Mouse (Mus musculus): ENCODE measurements around the gene Tec.

Gene Tec

DNA sequence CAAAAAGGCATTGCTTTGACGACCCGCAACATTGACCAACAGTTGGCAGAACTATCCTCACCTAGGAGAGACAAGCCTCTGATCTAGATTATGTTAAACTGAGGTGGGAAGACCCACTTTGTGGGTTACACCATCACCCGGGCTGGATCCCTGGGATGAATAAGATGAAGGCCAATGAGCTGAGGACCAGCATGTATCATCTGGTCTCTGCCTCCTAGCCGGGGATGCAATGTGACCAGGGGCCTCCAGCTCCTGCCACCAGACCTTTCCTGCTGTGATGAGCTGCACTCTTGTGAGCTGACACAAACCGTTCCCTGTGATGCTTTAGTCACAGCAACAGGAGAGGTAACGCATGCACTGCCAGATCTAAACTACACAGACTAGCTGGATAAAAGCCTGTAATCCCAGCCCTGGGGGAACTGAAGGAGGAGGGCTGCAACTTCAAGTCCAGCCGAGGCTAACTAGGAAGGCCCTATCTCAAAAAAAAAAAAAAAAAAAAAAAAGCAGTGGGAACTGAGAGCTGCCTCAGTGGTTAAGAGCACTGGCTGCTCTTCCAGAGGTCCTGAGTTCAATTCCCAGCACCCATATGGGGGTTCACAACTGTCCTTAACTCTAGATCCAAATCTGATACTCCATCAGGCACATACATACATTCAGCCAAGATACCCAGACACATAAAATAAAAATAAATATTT, 15.8 kb downstream of the Tec start:
- DNase-seq, result peak; percentile 86

DNA sequence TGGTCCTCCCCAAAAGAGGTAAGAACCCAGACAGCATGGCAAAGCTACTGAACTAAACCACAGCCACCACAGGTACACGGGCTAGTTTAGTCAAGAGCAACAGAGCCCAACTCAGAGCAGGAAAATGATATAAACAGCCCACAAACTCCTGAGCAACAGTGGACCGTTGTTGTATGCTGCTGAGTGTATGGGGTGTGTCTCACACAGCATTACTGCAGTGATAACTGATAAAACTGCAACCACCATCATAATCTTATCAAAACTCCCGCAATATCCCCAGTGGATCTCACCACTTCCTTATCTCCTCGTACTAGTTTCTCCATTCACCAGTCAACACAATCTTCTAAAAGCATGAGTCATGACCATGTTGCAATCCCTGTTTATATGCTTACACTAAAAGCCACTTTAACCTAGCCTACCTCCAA, 16.6 kb downstream of the Tec start:
- DNase-seq, result peak; percentile 83

DNA sequence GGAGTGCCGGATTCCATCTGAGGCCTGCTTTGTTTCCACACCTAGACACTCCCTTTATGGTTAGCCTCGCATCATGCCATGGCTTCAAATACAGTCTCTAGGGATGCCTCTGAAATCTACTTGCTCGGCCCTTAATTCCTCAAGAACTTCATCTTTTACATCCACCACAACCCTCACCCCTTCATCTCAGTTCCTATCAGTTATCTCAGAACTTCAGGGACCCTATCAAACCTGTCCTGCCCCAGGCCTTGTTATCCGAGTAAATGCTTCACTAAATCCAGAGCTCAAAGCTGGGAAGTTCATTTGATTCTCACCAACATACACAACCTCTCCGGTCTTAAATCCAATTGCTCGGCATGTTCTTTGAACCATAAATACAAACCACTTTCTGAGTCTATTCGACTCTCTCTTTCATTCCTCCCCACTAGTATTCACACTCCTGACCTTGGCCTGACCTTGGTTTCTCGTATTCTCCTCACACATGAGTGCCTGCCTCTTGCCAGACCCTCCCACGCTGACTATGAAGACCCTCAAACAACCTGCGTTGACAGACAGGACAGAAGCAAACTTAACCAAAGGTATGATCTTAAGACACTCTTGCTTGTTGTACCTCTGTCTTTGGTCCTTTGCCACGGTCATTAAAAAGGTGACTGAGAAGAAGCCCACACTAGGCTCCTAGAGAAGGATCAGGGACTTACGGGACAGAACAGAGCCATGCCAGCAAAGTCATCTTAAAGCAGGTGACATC, 17.2 kb downstream of the Tec start:
- peak; percentile 60 for DNase-seq

DNA sequence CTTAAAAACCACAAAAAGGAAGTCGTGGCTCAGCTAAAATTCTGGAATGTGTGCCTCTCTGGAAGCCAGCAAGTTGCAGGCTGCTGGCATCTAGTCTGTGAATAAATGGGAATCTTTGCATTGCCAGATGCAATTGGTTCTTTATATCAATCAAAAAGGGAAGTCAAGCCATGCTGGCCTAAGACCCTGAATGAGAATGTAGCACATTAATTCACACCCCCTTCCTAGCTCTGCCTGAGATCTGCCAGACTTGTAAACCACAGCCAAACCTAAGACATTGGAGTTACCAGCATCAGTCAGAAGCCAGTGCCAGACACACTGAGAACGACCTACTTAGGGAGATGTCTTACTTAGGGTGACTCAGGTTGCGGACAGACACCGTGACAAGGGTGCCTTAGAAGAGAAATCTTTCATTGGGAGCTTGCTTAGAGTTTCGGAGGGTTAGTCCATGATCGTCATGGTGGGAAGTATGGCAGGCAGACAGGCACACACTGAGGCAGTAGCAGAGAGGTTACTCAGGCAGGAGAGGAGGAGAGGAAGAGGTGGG, 19.3 kb downstream of the Tec start:
- peak; percentile 55 for DNase-seq

DNA sequence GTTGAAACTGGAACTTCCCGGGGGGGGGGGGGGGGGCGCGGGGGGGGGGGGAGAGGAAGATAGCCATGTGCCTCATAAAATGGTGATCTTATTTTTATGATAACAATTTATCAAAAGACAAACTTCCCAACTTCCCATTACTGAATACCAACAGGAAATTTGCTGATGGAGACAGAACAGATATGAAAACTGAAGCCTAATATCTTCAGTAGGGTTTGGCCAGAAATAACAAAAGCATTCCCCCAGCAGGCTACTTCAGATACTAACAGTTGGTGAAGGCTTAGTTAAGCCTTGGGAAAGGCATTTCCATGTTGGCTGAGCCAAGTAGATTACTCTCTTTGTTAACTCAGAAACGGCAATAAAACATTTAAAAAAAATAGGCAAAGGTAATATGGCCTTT, 21.6 kb downstream of the Tec start:
- DNase-seq, result peak; percentile 65

DNA sequence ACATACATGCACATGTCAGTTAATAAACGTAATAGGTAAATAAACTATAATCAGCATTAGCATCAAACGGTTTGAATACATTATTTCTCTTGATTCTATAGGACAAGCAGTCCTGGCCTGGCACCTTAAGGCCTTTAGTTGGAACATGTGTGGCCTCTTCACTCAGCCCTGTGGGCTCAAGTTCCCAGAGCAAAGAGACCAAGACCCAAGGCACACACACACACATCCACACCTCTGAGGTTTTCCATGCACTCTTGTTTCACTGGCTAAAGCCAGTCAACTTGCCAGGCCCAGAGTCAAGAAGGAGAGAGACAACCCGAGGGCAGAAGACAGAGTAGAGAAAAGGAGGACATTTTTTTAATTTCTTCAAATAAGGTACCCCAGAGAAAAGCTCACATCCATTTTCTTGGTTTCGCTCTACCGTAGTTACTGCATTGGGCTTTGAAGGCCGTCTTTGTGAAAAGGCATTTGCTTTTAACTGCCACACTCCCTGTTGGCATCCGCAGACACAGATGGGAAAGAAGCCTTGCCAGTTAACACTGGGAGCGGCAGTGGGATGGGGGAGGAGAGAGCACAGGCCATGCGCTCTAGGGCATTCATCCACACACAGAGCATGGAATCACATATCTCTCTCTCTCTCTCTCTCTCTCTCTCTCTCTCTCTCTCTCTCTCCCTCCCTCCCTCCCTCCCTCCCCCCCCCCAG, 22.2 kb downstream of the Tec start:
- peak; percentile 92 for DNase-seq

DNA sequence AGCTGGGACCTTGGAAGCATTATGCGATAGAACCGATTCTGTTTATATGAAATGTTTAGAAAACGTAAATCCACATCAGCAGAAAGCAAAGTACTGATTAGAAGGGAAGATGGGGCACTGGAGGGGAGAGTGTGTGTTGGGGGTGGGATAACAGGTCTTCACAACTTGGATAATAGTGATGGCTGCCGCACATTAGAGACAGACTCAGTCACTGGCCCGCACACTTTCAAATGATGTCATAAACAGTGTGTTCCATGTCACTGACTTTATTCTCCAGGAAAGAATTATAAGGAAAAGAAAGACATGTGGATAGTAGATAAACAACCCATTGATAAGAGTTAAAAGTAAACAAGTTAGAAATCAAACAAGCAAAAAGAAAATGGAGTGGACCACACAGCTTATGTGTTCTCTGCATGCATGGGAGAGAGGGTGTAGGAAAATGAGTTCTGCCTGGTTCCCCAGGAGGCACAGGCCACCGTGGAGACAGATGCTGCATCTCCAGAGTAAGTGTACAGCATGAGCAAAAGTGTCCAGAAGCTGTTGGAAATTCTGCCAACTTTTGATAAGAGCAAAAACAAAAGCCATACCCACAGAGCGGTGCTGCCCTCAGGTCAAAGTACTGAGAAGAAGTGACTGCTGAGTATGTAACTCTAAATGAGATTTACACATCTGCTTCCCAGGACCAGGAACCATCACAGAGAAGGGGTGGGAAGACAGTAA, 23.3 kb downstream of the Tec start:
- peak; percentile 84 for DNase-seq

DNA sequence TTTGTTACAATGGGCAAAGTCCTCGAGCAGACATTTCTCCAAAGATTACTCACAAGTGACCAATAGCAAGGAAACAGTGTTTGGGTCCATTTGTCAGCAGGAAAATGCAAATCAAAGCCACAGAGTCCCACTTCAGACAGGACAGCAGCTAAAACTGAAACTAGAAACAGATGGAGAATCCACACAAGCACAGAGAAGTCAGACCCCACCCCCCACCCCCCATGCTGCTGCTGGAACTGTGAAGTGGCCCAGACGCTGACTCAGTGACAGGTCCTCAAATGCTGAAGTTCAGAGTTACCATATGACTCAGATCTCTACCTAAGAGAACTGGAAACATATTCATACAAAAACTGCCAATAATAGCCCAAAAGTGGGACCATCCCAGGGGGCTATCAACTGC, 24.0 kb downstream of the Tec start:
- peak; percentile 84 for DNase-seq

DNA sequence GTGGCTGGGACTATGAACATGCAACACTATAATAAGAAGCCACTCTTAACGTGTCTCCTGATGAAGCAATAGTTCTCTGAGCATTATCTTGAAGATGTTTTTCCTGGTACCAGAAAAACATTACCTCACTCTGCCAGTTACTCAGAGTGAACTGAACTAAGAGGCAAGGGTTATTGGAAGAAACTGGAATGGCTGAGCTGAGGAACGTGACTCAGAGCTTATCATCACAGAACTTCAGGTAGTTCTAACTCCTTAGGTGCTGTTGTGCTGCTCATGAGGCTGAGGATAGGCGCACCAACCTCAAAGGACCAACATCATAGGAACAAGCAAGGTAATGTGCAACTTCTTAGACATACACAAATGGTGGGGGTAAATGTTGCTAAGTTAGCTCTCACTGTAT, 28.6 kb downstream of the Tec start:
- peak; percentile 33 for DNase-seq

DNA sequence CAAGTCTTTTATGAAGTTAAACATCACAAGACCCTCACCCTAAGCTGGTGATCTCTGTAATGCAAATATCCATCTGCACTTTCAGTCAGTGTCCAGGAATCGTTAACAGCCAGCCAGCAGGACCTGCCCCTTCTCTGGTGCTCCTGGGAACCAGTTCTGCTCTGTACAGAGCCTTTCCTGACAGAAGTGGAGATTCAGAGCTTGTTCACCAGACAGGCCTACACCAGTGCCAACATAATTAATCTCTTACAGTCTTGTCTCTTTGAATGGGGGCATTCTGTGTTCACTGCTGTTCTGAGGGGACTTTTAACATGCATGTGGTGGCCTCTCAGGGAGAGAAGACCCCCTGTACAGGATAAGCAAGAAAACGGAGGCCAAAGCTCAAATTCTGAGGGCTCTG, 29.3 kb downstream of the Tec start:
- DNase-seq, result peak; percentile 77

DNA sequence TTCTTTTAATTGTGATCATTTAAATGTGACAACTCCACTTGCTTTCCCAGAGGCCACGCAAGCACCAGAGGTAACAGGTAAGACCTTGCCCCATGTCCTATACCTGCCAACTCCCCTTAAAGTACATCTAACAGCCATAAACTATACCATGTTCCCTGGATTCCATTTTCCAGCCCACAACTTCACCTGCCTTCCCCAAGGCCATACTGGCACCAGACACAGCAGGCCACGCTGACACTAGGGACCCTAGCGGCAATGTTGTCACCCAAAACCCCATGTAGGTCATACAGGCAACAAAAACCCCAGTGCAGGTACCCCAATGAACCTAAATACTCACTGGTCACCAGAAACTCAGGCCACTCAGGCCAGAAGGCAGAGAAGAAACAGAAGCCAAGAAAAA, 32.6 kb downstream of the Tec start:
- peak; percentile 58 for DNase-seq

DNA sequence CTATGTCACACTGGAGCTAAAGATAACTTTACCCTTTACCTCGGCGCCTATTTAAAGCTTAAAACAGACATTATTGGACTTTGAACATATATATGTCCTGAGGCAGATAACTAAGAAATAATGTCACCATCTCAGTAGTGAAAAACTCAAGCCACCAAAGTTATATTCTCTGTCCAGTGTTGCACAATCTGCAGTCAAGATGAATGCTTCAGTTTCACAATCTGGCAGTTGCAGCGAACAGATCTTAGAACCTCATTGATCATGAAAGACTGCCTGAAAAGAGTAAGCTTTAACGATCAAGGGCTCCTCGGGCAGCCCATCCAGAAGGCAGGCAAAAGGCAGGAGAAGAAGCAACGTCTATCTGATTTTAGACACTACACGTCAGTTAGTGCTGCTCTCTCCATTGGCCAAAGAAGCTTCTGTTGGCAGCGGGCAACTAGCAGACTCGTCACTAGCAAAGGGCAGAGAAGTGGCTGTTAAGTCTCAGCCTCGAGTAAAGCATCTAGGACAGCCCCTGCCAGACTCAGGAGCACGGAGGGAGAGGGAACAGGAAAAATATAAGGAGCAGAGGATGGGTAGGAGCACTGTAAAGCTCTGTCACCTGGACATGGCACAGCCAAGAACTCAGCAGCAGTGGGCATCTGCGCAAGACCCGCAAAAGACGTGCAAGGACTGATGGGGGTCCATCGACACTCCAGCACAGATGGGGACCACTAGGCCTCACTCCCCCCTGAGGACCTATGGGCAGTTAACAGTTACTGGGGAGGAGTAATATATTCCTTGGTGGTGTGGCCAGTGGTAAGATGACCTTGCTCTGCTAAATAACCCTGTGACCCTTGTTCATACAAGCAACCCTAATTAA, 35.1 kb downstream of the Tec start:
- DNase-seq, result peak; percentile 80

DNA sequence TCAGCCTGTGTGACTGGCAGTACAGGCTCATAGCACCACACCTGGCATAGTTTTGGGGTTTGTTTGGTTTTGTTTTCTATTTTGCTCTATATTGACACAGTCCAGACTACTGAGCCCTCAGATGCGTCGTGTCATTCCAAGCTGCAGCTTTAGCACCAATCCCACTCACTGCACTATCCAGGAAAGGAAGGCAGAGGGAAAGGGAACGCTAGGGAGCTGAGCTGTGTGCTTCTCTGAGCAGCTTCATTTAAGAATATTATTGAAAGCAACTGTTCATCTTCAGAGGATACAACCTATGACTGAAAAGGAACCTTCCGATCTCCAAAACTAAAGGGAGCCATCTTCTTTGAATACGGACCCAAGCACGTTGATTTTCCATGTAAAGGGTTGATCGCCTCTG, 36.1 kb downstream of the Tec start:
- peak; percentile 58 for DNase-seq

DNA sequence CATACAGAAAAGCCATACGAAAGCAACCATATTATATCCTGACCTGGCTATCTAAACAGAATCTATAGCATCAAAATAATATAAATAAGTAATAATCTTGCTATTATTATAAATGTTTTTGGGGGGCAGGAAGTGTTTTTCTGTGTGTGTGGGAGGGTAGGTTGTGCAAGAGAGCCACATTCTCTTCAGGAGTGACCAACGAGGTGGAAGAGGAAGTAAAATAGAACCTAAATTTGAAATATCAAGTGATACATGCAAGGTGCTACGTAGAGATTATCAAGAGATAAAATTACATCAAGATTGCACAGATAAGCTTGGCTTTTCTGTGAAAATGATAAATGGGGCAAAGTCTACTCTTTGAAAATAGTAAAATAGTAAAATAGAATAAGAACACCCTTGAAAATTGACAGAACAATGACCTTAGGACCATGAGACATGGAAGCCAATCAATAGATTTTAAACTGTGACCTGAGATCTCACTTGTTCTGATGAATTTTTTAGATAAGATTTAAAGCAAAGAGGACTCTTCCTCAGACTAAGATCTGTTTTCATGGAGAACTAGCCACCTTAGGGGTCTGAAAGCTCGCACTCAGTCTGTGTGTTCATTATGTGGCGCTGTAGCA, 37.2 kb downstream of the Tec start:
- DNase-seq, result peak; percentile 6

DNA sequence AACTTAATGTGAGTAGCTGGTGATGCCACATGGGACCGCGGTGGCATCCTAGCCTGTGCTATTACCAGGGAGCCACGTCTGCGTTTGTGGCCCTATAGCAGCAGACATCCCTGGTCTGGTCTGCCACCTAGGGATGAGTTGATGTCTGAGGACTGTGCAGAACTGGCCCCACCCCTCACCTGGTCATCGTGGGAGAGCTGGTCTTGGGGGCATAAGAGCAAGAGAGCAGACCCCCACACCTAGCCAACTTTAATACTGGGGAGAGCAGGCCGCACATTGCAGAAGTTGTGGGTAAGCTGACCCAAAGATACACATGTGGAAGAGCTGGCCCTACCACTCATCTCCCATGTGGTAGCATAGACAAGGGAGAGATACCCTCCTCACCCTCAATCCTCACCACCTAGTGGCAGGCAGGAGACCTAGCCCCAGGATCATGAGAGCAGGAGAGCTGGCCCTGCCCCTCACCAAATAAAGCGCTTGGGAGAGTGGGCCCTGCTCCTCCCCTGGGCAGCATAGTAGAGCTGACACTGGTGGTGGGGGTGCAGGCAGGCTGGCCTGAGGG, 38.7 kb downstream of the Tec start:
- DNase-seq, result peak; percentile 84

DNA sequence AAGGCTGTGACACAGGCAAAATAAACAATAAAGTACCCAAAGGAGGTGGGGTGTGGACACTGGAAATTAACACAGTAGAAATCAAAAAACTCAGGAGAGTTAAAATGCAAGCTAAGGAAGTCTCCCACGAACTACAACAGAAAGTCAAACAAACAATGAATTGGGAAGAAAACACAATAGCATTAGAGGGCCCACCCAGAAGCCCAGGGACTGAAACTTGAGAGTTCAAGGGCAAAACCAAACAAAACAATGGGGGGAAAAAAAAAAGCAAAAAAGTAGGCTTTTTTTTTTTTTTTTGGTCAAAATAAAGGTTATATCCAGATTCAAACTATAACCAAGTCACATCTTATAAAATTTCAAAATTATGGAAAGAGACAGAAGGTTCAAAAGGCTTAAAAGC, 39.9 kb downstream of the Tec start:
- DNase-seq, result peak; percentile 73

DNA sequence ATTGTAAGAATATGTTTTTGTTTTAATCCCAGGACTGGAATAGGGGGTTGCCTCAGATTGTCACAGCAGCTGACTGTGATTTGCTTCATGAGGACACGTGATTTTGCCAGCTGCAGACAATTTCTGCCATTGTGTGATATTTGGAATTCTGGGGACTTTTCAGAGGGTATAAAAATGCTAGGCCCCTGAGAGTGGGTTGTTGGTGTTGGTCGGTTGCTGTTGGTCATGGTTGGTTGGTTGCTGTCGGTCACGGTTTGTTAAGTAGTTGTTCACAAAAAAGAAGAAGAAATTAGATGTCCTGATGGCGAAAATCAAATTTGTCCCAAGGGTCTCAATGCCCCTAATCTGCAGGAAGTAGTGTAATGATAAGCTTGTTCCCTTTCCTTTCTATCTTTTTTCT, 40.8 kb downstream of the Tec start:
- peak; percentile 83 for DNase-seq

DNA sequence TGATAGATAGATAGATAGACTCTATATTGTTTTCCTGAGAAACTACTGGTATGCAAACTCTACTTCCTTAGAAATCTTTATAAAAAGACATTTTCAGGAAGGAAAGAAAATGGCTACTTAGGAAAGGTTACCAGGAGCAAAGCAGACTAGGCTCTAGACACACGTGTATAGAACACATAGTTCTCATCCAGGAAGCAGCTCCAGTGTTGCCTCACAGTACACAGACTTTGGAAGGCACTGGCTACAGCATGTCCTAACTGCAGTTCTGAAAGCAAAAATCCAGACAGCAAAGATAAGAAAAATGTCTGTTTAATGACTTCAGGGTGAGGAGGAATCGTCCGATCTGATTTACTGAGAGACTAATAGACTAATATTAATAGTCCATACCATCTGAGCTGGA, 41.8 kb downstream of the Tec start:
- no peak for DNase-seq

DNA sequence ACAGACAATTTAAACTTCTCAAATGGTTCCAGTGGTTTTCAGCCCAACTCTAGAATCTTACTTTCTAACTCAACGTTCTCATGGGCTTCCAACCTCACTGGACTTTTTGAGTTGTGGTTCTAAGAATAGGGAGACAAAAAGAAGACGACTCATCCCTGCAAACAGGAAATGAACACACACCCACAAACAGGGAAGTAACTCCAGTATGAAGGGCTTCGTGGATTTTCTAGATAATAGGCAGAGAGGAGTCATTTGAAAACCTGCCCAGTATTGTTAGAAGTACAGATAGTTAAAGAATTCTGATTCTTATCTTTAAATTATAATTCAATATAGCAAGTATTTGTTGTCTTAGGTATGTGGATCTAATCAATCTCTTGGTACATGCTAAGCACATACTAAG, 47.6 kb downstream of the Tec start:
- peak; percentile 45 for DNase-seq

DNA sequence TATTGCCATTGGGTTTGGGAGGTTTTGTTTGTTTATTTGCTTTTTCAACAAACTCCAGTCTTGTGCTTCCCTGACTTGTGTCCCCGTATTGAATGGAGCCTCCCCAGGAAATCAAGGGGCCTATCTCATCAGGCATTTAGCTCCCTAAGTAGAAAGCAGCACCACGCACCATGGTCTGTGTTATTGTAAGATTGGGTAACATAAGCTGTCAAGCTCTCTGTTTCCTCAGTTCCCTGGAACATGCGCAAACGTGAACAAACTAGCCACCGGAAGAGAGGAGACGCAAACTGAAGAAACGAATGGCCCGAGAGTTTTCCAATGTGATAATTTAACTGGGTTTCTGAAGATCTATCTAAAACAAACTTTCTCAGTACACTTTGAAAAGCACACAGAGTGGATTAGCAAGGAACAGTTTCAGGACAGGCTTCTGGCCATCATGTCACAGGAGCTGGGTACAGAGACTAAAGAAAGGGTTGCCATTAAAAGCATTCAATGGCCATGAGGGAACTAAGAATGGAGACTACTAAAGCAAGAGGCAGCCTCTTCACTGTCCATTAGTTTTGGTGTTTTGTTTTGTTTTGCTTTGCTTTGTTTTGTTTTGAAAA, 48.1 kb downstream of the Tec start:
- DNase-seq, result peak; percentile 64

Measured in heart, adult 11 months (tissue).